Mouse (Mus musculus): Measurements from ENCODE around the gene Fancm. TPM values are rescaled to one million over a fixed set of nuclear protein-coding genes. Genes with fewer than 3 reads are reported as not detected.

Fancm gene
- polyA plus RNA-seq (2012; ENCODE audit: low replicate concordance) = 6.1 and 9.4 TPM in 2 replicates

GRCm38 (mm10) chr12:65075085-65075732 lies at the start of gene Fancm:
Fancm (plus strand) TSS chr12:65075603.

GRCm38 (mm10) chr12:65036190-65036870 lies 39.1 kb upstream of the Fancm start, which contains the start of gene Prpf39:
Prpf39 (plus strand) TSS chr12:65036333.

GRCm38 (mm10) chr12:65073611-65074178 lies 1.7 kb upstream of the Fancm start, which contains the start of gene Fkbp3:
Fkbp3 (minus strand) TSS chr12:65074007.

GRCm38 (mm10) chr12:65172021-65172951 lies 96.9 kb downstream of the Fancm start, which contains the start of gene Mis18bp1:
Mis18bp1 (minus strand) TSS chr12:65172604.

Other genes with a start within 250 kb of the Fancm start
- 0.58 and 0.88 TPM in 2 replicates for gene Gm527, start 157.7 kb upstream of the Fancm start, polyA plus RNA-seq (2012; ENCODE audit: low replicate concordance)
- gene Klhl28, start 110.1 kb upstream of the Fancm start, polyA plus RNA-seq (2012; ENCODE audit: low replicate concordance) = 0.29 and 1.9 TPM in 2 replicates
- 4.8 and 8.4 TPM in 2 replicates for gene Togaram1, start 109.8 kb upstream of the Fancm start, polyA plus RNA-seq (2012; ENCODE audit: low replicate concordance)
- gene Prpf39, start 39.3 kb upstream of the Fancm start, polyA plus RNA-seq (2012; ENCODE audit: low replicate concordance) = 4.3 and 5.9 TPM in 2 replicates
- 10.2 and 44.3 TPM in 2 replicates for gene Fkbp3, start 1.6 kb upstream of the Fancm start, polyA plus RNA-seq (2012; ENCODE audit: low replicate concordance)
- gene Mis18bp1, start 97.0 kb downstream of the Fancm start, polyA plus RNA-seq (2012; ENCODE audit: low replicate concordance) = 10.3 and 18.1 TPM in 2 replicates
- not detected in 2 replicates for gene Wdr20rt, start 149.9 kb downstream of the Fancm start, polyA plus RNA-seq (2012; ENCODE audit: low replicate concordance)

Data from leukemia stem cell, adult 10-12 weeks (primary cell).